Mouse (Mus musculus): ENCODE results near the gene Kdm1b.

DNA sequence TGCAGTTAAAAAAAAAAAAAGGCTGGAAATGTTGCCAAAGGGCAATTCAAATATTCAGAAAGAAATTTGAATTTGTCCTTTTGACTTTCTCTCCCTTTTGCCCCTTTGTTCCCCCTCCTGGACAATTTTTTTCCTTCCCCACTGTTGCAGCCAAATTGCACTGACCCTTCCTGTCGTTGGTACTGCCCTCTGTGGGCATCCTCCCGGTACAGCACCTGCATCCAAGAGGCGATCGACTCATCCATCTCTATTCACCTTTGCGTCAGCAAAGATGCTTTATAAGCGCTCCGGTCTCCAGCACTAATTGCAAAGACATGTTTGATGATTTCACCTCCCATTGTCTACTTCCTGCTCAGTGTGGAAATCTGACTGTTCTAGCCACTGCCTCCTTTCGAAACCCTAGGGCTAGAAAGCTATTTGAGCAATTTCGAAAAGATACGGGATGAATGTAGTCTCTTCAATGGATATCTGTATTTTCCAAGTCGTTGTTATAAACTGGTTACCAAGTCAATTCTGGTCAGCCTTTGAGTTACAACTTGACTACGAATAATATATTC, 78.1 kb downstream of the Kdm1b start:
- TF ChIP-seq CTCF (conservative IDR thresholded peaks at IDR 0.05; ENCODE audit: low read length) (peak; percentile 20), POU5F1 (IDR thresholded peaks at IDR 0.05; ENCODE audit: borderline replicate concordance, low read length) (no peak), NANOG (IDR thresholded peaks at IDR 0.05; ENCODE audit: borderline replicate concordance, low read length) (no peak)

Data from E14TG2a.4 (cell line).